Mouse (Mus musculus) E14TG2a.4 (cell line): ENCODE measurements around the gene Cyp39a1.

Experiments used
- CTCF ChIP-seq: conservative IDR thresholded peaks from 2 replicates; pipeline ENCODE4 v1.5.1; 2014; ENCODE audit warnings: low read length
- NANOG ChIP-seq: IDR thresholded peaks from 2 replicates; pipeline ENCODE4 v1.6.1; 2014; ENCODE audit warnings: borderline replicate concordance, low read length, mixed read lengths
- POU5F1 ChIP-seq: IDR thresholded peaks from 2 replicates; pipeline ENCODE4 v1.6.1; 2014; ENCODE audit warnings: low read length, borderline replicate concordance

DNA sequence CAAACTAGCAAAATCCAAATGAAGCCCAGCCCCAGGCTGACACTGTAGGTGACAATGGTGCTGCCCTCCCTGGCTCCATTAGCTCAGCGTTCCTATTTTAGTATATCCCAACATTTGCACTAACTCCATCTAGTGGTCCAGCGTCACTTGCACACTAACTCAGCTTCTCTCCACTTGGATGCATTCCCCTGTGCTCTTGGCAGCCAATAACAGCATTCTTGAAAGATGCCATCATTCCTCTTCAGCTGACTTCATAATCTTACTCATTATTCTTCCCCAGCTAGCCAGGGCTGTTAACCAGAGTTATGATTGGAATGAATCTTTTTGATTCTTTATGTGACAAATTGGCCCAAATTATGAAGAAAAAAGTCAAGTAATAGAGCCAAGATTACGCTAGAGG lies 40.0 kb downstream of the Cyp39a1 start:
- TF ChIP-seq CTCF (no peak), POU5F1 (no peak), NANOG (no peak)
